Mouse (Mus musculus) C2C12 (cell line): ENCODE measurements around the gene Foxn1.

Source experiments
- CEBPB ChIP-seq: IDR thresholded peaks from one replicate; pipeline ENCODE4 v1.6.1; 2011; ENCODE audit warnings: low read depth, mild to moderate bottlenecking, control low read depth, moderate library complexity
- CTCF ChIP-seq: IDR thresholded peaks from one replicate; pipeline ENCODE4 v1.5.1; 2011; ENCODE audit not compliant: control insufficient read depth, insufficient read depth, insufficient read length
- FOSL1 ChIP-seq: IDR thresholded peaks from one replicate; pipeline ENCODE4 v1.8.0; 2011; ENCODE audit warnings: mild to moderate bottlenecking, low read length; ENCODE audit not compliant: poor library complexity, insufficient read depth, severe bottlenecking
- MAX ChIP-seq: IDR thresholded peaks from one replicate; pipeline ENCODE4 v1.6.1; 2011; ENCODE audit warnings: mild to moderate bottlenecking, control low read depth
- MYOD1 ChIP-seq: IDR thresholded peaks from one replicate; pipeline ENCODE4 v1.6.1; 2011; ENCODE audit warnings: low read depth; ENCODE audit not compliant: control insufficient read depth, insufficient read length
- MYOG ChIP-seq: IDR thresholded peaks from one replicate; pipeline ENCODE4 v1.6.1; 2011; ENCODE audit not compliant: control insufficient read depth, insufficient read length; ENCODE audit errors: extremely low read depth
- USF1 ChIP-seq: IDR thresholded peaks from one replicate; pipeline ENCODE4 v1.6.1; 2011; ENCODE audit warnings: low read depth, mild to moderate bottlenecking, control low read depth, moderate library complexity

DNA sequence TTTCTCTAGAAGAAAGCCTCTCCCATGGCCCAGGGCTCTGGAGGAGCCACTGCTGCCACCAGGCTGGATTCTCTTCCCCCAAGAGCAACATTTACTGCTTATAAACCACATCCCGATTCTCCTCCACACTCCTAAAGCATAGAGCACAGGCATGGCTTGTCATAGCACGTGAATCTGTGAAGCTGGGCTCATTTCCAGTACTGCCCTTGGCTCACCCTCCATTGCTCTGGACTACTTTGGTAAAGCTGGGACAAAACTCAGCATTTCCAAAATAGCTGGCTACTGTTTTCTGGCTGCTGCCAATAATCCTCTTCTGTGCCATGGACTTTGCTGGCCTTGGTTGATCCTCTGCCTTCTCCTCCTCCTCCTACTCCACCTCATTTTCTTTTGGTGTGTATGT is 38.0 kb upstream of the Foxn1 start:
- no peak for TF ChIP-seq USF1
- TF ChIP-seq CTCF: no peak
- TF ChIP-seq MYOD1: no peak
- no peak for TF ChIP-seq MAX
- TF ChIP-seq FOSL1: no peak
- TF ChIP-seq CEBPB: no peak
- TF ChIP-seq MYOG: no peak
